Mouse (Mus musculus): ENCODE data around the gene 6030408B16Rik. TPM values are rescaled to one million over a fixed set of nuclear protein-coding genes. Genes with fewer than 3 reads are reported as not detected.

Gene 6030408B16Rik
- polyA plus RNA-seq, 1 experiment = 0.52 TPM

DNA sequence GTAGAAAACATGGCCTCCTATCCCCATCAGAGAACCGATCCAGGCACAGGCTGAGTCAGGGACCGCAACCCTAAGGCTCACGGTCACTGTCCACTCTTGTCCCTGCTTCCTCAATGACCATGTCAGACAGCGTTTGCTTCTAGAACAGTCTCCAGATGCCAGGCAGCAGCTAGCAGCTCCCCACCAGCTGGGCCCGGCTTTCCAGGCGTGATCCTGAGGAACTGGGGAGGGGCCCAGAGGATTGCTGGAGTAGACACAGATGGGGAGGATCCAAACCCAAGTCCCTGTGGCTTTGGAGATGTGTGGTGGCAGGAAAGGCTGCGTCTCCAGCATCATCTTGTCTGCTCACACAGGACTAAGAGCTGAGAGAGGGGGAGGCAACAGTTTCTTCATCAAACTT lies 2.1 kb downstream of the 6030408B16Rik start:
- no peak for DNase-seq (ENCODE audit: extremely low spot score in 1 of 2, low spot score in 1 of 2)

DNA sequence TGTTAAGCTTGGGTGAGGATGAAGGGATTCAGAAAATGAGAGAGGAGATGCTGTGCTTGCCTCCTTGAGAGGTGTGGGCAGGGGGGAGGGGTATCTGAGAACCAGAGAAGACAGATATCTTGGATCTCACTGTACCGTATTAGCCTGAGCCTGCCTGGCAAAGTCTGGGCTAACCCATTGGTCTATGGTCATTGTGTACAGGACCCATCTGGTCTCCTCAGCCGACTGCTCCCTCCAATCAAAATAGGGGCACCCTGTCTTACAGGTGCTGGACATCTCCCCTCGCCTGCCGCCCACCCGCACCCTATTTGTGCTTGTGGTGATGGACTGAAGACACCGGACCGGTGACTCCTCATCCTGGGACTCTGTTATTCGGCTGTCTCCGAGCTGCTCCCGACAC lies 2.6 kb downstream of the 6030408B16Rik start:
- DNase-seq (ENCODE audit: extremely low spot score in 1 of 2, low spot score in 1 of 2) = no peak

DNA sequence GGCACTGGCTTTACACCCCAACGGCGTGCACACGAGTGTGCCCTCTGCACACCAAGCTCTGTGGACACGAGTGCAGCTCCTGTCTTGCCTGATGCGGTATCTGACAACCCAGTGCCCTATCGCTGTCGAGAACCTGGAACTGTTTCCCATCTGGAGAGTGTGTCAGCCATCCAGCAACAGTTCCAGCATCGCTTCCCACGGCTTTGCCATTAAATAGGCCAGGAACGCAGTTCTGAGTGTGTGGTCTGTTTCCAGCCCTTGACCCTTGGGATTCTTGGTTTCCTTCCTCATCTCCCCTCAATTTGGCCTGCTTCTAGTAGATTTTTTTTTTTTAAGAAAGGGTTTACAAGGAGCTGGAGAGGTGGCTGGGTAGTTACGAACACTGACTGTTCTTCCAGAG lies 3.1 kb downstream of the 6030408B16Rik start:
- DNase-seq (ENCODE audit: extremely low spot score in 1 of 2, low spot score in 1 of 2) = no peak

DNA sequence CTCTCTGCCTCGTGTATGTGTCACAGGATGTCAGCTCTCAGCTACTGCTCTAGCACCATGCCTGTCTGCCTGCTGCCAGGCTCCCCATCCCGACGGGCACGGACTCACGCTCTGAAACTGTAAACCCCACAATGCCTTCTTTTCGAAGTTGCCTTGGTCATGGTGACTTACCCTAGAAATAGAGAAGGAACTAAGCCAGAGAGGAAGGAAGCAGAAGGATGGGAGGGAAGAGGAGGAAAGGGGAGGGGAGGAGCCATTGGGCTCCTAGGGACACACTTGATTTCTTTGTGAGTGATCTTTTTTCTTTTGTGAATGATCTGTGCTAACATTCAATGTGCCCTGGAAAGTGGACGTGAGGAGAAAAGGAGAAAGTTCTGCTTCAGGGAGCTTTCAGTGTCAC lies 5.0 kb downstream of the 6030408B16Rik start:
- DNase-seq (ENCODE audit: extremely low spot score in 1 of 2, low spot score in 1 of 2) = no peak

DNA sequence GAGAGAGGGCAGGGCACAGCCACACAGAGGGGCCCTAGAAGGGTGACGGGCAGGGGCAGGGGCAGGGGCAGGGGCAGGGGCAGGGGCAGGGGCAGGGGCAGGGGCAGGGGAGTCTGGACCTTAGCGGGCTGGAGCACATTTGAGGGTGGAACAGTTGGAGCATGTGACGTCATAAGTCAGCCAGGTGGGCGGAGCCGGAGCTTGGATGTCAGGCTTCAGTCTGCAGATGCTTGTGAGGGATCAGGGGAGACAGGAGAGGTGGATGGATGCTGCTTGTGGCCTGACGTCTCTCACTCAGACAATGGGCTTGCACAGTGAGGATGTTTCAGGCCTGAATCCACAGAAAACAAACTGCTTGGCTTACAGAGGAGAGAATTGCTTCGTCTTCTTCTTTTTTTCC lies 5.5 kb downstream of the 6030408B16Rik start:
- DNase-seq (ENCODE audit: extremely low spot score in 1 of 2, low spot score in 1 of 2) = no peak

DNA sequence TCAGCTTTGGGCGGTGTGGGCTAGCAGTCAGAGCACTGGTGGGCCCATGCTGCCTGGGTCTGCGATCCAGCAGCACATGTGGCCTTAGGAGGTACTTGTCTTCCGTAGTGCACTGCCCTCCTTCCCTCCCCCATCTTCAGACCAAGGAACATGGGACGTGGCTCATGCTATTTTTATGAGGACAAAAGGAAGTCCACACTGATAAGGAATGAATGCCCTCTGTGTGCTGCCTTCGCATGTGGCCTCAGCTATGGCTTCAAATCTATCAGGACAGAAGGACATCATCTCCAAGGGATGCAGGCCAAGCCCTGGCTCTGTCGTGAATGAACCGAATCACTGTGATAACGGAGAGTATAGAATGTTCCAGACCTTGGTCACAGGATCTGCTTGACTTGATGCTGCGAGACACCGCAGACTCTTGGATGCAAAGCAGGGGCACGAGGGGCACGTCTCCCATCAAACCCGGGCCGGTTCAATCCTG lies 6.5 kb downstream of the 6030408B16Rik start:
- no peak for DNase-seq (ENCODE audit: extremely low spot score in 1 of 2, low spot score in 1 of 2)

DNA sequence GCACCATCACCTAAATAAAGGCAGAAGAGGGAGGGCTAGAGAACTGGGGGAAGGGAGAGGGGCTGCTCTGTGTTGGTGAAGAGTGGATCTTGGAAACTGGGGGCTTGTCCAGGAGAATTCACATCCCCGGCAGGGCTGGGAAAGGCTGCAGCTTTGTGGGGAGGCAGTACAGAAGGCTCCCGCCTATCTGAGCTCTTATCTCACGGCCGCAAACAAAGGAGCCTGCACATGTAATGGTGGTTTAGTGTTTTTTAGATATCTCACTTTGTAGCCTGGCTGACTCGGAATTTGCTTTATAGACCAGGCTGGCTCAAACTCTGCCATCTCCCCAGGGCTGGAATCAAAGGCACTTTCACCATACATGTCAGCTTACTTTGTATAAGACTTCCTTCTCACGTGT lies 7.1 kb downstream of the 6030408B16Rik start:
- no peak for DNase-seq (ENCODE audit: extremely low spot score in 1 of 2, low spot score in 1 of 2)

DNA sequence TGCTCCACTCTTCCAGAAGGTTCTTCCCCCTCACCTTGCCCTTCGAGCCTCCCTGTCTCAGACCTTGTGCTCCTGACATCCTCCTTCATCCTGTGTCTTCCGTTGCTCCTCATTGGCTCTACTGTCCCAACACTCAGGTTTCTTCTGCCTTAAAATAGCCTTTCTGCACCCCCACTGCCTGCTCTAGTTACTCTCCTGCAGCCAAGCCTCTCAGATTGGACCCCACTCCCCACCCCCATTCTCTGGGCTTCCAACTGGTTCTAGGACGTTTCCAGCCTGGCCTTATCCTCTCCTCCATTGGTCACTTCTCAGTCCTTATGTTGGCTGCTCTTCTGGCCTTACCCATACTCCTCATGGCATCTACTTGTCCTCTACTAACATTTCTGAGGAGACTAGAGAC lies 9.2 kb downstream of the 6030408B16Rik start:
- DNase-seq (ENCODE audit: extremely low spot score in 1 of 2, low spot score in 1 of 2) = no peak

DNA sequence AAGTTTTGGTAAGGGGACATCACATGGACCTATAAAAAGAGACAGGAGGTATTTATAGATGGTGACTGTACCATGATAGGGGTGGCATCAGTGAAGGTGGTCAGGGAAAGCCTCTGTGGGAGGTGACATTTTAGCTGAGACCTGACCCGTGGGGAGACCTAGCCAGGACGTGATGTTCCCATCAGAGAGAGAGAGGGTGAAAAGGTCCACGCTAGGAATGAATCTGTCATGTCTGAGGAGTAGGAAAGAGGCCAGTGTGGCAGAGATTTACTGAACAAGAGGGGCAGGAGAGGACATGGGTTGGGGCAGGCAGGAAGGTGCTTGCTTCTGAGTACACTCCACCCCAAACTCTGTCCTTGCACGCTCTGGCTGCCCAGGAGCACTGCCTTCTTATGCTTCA lies 10.8 kb downstream of the 6030408B16Rik start:
- no peak for DNase-seq (ENCODE audit: extremely low spot score in 1 of 2, low spot score in 1 of 2)

DNA sequence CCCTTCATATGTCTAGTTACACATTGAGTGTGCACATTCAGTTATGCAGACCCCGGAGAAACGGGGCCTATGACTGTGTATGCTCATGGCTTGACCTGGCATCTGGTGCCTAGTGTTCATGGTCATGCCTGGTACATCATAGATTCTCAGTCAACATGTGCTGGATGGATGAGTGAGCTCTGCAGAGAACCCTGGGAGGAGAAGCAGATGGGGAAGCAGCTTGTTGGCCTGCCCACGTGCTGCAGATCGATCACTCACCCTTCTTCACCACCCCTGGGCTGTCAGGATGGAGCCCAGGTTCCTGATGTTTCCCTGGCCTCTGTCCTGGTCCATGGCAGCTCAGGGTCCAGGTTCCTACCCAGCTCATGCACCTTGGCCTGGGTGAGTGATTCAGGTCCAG lies 13.4 kb downstream of the 6030408B16Rik start:
- DNase-seq (ENCODE audit: extremely low spot score in 1 of 2, low spot score in 1 of 2) = peak in 1 of 2 experiments; percentile 51

DNA sequence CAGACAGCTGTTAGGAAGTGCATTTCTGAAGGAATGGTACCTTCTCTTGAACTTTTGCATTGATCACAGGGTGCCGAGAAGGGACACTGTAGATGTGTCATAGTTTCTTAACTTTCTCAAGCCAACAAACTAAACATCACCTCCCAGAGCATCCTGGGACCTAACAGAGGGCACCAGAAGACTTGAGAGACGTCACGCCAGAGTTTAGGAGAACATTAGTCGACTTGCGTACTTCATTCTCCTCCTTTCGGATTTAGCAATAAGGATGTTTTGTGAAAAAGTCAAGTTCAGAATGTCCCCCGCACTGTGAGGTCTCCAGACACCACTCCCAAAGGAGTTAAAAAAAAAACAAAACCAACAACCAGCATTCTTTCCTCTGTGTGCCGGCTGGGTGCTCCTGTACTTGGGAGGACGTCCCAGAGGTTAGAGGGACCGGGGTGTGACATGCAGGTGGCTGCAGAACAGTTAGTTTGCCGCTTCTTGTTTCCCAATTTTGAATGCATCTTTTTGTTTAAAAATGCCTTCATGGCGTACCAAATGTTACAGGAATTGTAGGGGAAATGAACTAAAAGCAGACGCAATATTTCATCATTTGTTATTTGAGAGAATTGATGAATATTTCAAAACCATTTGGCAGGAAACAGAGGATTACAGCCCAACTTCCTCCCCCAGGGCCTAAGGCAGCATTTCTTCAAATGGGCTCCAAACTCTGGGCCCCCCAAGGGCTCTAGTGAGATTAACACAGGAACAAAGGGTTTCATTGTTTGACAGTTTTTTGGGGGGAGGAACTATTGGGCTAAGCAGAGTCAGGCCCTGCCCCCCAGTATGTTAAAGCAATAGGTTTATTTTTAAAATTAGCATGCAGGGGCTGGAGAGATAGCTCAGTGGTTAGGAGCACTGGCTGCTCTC lies 15.7 kb downstream of the 6030408B16Rik start:
- no peak for DNase-seq (ENCODE audit: extremely low spot score in 1 of 2, low spot score in 1 of 2)

DNA sequence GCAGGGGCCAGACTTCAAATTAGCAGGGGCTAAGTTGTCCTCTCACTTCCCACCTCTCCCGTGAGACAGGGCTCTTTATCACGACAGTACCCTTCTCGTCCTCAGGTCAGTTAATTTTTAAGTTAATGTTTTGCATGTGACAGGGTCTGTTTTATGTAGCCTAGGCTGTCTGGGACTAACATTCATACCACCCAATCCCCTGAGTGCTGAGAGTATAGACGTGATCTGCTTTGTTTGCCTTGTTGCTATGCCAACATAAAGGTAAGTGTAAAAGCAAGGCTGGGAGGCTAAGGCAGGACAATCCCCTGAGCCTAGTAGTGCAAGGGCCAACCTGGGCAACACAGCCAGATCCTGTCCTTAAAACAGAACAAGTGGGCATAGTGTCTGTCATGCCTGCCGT lies 16.5 kb downstream of the 6030408B16Rik start:
- DNase-seq (ENCODE audit: extremely low spot score in 1 of 2, low spot score in 1 of 2) = no peak

DNA sequence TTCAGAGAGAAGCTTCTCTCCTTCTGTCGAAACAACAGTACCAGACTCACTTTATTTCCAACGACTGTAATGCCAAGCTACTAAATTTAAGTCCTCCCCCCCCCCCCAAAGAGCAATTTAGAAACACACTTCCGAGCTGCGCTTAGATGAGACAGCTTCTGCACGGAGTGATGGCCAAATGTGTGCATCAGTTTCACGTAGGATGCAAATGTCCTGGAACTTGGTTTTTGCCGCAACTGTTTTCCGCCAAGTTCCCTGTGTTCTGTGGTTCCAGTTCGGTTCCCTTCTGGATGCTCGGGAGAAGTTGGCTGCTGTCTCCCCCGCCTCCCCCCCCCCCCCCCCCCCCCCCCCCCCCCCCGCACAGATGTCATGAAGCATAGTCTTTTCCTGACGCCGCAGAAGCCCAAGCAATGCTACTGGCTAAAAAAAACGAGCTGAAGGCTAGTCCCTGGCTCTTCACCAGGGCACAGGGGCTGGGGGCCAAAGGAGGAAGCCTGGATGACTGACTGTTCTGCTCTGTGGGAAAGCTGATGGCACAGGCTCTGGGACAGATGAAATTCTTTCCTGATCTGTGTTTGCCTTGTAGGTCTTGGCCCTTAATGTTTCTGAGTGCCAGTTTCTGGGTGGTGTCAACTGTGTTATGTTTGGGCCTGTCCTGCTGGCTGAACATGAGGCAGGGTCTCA lies 18.2 kb downstream of the 6030408B16Rik start:
- DNase-seq (ENCODE audit: extremely low spot score in 1 of 2, low spot score in 1 of 2) = peak; percentile 30 to 63

DNA sequence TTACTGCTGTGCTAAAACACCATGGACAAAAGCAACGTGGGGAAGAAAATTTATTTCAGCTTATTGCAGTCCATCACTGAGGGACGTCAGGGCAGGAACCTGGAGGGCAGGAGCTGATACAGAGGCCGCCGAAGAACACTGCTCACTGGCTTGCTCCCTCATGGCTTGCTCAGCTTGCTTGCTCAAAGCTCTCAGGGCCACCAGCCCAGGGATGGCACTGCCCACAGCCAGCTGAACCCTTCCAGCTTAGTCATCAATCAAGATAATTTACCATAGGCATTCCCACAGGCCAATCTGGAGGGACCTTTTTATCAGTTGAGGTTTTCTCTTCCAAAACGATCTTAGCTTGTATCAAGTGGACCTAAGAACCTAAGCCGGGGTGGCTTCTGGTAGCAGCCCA lies 19.0 kb downstream of the 6030408B16Rik start:
- no peak for DNase-seq (ENCODE audit: extremely low spot score in 1 of 2, low spot score in 1 of 2)

DNA sequence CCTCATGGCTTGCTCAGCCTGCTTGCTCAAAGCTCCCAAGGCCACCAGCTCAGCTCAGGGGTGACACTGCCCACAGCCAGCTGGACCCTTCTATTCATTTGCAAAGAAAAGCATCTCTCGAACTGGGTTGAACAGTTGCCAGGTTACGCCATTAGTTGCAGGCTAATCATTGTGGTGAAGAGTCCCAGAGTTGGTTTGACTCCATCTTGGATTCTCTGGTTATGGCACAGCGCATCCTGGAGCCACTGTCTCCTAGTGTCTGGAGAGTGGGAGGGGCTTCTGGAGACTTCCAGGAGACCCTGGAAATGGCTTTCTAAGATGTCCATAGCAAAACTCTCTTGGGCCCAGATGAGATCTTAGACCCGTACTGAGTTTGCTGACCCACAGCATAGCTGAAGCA lies 22.4 kb downstream of the 6030408B16Rik start:
- DNase-seq (ENCODE audit: extremely low spot score in 1 of 2, low spot score in 1 of 2) = no peak

DNA sequence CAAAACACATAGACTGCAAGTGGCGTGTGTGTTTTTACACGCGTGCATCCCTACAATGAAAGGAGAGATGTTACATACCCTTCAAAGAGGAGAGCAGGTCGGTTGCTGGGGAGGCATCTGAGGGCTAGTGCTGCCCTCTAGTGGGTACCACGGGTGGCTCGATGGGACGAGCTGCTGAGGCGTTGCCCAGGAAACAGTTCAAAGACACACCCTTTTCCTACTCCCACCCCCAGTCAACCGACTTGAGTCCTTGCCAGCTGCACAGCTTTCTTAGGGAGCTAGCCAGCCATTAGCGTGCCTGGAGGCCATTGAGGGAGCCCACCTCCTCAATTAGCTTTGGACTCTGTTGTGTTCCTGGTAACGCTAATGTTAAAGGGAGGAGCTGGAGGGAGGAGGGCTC lies 22.8 kb downstream of the 6030408B16Rik start:
- peak; percentile 93 to 97 for DNase-seq (ENCODE audit: extremely low spot score in 1 of 2, low spot score in 1 of 2)

DNA sequence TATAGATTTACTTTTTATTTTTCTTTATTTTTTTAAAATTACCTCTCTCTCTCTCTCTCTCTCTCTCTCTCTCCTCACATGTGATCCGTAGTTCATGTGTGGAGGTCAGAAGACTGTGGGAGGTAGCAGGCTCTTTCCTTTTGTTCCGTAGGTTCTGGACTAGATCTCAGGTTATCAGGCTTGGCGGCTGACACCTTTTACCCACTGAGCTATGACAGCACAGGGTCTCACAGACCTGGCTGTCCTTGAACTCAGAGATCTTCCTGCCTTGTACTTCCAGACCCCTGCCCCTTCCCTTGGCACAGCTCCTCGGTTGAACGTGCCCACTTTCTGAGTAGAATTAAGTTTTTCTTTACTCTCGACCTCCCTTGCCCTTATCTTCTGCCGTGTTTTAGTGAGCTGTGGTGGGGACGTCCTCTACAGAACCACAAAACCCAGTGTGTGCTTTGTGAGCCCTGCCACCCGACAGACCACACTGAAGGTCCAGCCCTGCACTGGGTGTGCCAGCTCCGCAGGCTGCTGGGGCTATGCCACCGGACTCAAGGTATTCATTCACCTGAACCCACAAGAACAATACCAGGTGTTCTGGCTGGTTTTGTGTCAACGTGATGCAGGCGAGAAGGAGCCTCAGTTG lies 23.4 kb downstream of the 6030408B16Rik start:
- DNase-seq (ENCODE audit: extremely low spot score in 1 of 2, low spot score in 1 of 2) = no peak

DNA sequence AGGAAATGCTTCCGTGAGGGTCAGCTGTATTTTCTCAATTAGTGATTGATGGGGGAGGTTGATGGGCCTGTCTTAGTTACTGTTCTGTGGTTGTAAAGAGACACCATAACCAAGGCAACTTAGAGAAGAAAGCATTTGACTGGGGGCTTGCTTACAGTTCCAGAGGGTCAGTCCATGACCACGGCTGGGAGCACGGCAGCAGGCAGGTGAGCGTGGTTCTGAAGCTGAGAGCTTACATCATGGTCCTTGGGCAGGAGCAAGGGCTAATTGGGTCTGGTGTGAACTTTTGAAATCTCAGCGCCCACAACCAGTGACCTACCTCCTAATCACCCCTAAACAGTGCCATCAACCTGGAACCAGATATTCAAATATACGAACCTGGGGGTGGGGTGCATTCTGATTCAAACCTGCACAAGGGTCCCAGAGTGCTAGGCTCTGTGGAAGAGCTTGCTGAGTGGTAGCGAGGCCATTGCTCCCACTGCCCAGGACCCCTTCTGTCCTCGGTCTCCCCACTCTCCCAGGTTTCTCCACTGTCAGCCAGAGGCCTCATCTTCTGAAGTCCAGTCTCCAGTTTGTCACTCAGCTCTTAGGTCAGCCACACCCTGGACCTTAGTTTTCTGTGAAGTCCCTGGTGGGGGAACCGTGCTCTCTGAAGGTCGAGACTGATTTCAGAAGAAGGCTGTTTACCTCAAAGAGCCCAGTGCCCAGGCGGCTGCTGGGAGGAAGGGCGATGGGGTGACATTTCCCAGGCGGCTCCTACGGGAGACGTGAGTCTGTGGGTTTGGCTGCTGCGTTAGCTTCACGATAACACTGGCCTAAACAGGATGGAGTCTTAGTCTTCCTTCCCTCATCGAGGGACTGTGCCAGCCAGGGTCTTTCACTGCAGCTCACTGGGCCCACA lies 24.2 kb downstream of the 6030408B16Rik start:
- DNase-seq (ENCODE audit: extremely low spot score in 1 of 2, low spot score in 1 of 2) = no peak

DNA sequence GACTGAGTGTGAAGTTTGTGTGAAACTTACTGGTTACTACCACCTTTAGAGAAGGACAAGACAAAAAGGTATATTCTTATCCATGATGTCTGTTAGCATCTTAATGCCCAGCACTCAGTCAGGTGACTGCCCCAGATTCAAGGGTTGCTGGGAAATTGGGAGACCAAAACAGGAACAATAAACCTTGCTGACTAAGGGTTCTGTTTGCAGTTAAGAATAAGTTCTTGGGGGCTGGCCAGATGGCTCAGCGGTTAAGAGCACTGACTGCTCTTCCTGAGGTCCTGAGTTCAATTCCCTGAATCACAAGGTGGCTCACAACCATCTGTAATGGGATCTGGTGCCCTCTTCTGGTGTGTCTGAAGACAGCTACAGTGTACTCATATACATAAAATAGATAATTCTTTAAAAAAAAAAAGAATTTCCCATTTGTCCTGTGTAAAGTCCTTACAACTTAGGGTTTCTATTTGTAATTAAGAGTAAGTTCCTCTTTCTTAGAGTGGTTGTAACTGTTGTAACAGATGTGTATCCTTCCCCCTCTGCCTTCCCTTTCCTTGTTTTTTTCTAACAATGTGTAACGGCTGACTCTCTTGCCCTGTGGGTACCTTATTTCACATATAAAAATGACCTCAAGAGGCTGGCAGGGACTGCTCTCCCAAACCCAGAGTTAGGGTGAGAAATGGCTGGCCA lies 24.9 kb downstream of the 6030408B16Rik start:
- no peak for DNase-seq (ENCODE audit: extremely low spot score in 1 of 2, low spot score in 1 of 2)

Measured in frontal cortex, adult 2 months (tissue).